Mouse (Mus musculus) MEL (cell line): ENCODE measurements around the gene Ppp1r15b. TPM values are rescaled to one million over a fixed set of nuclear protein-coding genes. Genes with fewer than 3 reads are reported as not detected.

Source experiments
- DNase-seq: peaks from one replicate; pipeline ENCODE4 v3.0.0; 2011; ENCODE audit warnings: low read depth, low spot score
- H3K27ac ChIP-seq: 2 replicates; pipeline ENCODE4 v1.5.1; 2012; ENCODE audit warnings: low read depth, mild to moderate bottlenecking, control low read depth, low read length, moderate library complexity; ENCODE audit not compliant: control insufficient read depth
- H3K27me3 ChIP-seq, 2 experiments: fragments of 150-350 bp in 1 of 2; sonication (generic) in 1 of 2; 2 replicates each; pipeline ENCODE4 v1.6.1; 2012; ENCODE audit warnings: low read length in 2 of 2, mild to moderate bottlenecking in 2 of 2, improper control_type of control experiment in 1 of 2, moderate library complexity in 1 of 2; ENCODE audit not compliant: insufficient read depth in 2 of 2, control insufficient read depth in 1 of 2
- H3K36me3 ChIP-seq, 2 experiments: 2 replicates each; pipeline ENCODE4 v1.6.1; 2012 to 2014; ENCODE audit warnings: low read length in 2 of 2, improper control_type of control experiment in 1 of 2, inconsistent platforms in 1 of 2, mild to moderate bottlenecking in 1 of 2; ENCODE audit not compliant: insufficient read depth in 2 of 2, control insufficient read depth in 1 of 2
- H3K4me1 ChIP-seq, 2 experiments: fragments of 150-350 bp in 1 of 2; sonication (generic) in 1 of 2; 2 replicates each; pipeline ENCODE4 v1.6.1; 2012; ENCODE audit warnings: low read length in 2 of 2, improper control_type of control experiment in 1 of 2, mild to moderate bottlenecking in 1 of 2; ENCODE audit not compliant: insufficient read depth in 2 of 2, control insufficient read depth in 1 of 2
- H3K4me3 ChIP-seq, 2 experiments: fragments of 150-350 bp in 1 of 2; sonication (generic) in 1 of 2; 2 replicates each; pipeline ENCODE4 v1.5.1; 2012; ENCODE audit warnings: low read depth in 2 of 2, low read length in 2 of 2, mild to moderate bottlenecking in 2 of 2, moderate library complexity in 2 of 2, control low read depth in 1 of 2, improper control_type of control experiment in 1 of 2; ENCODE audit not compliant: control insufficient read depth in 1 of 2, insufficient read depth in 1 of 2
- H3K79me2 ChIP-seq: 2 replicates; pipeline ENCODE4 v1.6.1; 2012; ENCODE audit warnings: mild to moderate bottlenecking, low read length, moderate library complexity; ENCODE audit not compliant: control insufficient read depth, poor library complexity, insufficient read depth
- H3K9ac ChIP-seq: 2 replicates; pipeline ENCODE4 v1.6.1; 2012; ENCODE audit warnings: low read depth, mild to moderate bottlenecking, control low read depth, low read length, moderate library complexity; ENCODE audit not compliant: control insufficient read depth, poor library complexity, severe bottlenecking
- H3K9me3 ChIP-seq: fragments of 150-350 bp; sonication (generic); replicated peaks from 2 replicates; pipeline ENCODE4 v1.6.1; 2012; ENCODE audit warnings: mild to moderate bottlenecking, low read length, improper control_type of control experiment, moderate library complexity; ENCODE audit not compliant: insufficient read depth
- BHLHE40 ChIP-seq: IDR thresholded peaks from 2 replicates; pipeline ENCODE4 v1.6.1; 2012; ENCODE audit warnings: low read depth, mild to moderate bottlenecking, inconsistent platforms, low read length, improper control_type of control experiment, borderline replicate concordance
- E2F4 ChIP-seq: IDR thresholded peaks from 2 replicates; pipeline ENCODE4 v1.6.1; 2011; ENCODE audit warnings: low read depth, low read length, improper control_type of control experiment, borderline replicate concordance
- ELF1 ChIP-seq: IDR thresholded peaks from 2 replicates; pipeline ENCODE4 v1.6.1; 2014; ENCODE audit warnings: low read depth, mild to moderate bottlenecking, inconsistent platforms, low read length, improper control_type of control experiment, moderate library complexity
- EP300 ChIP-seq, 2 experiments: IDR thresholded peaks; 2 replicates each; pipeline ENCODE4 v1.6.1; 2011; ENCODE audit warnings: improper control_type of control experiment in 2 of 2, low read length in 2 of 2, low read depth in 1 of 2, mild to moderate bottlenecking in 1 of 2
- ETS1 ChIP-seq: IDR thresholded peaks from 2 replicates; pipeline ENCODE4 v1.6.1; 2012; ENCODE audit warnings: low read depth, mild to moderate bottlenecking, inconsistent platforms, low read length, improper control_type of control experiment, moderate library complexity
- KAT2A ChIP-seq: conservative IDR thresholded peaks from 2 replicates; pipeline ENCODE4 v1.6.1; 2012; ENCODE audit warnings: low read depth, low read length, improper control_type of control experiment, inconsistent platforms
- MAFK ChIP-seq: IDR thresholded peaks from 2 replicates; pipeline ENCODE4 v1.6.1; 2011; ENCODE audit warnings: low read depth, mild to moderate bottlenecking, low read length, improper control_type of control experiment, borderline replicate concordance
- MAX ChIP-seq: IDR thresholded peaks from 2 replicates; pipeline ENCODE4 v1.6.1; 2011; ENCODE audit warnings: low read length, improper control_type of control experiment
- MYC ChIP-seq: IDR thresholded peaks from 2 replicates; pipeline ENCODE4 v1.6.1; 2011; ENCODE audit warnings: low read depth, mild to moderate bottlenecking, low read length, improper control_type of control experiment, moderate library complexity
- POLR2AphosphoS2 ChIP-seq: IDR thresholded peaks from 2 replicates; pipeline ENCODE4 v1.6.1; 2011; ENCODE audit warnings: low read length, improper control_type of control experiment
- TBP ChIP-seq: IDR thresholded peaks from 2 replicates; pipeline ENCODE4 v1.8.0; 2011; ENCODE audit warnings: low read depth, low read length, improper control_type of control experiment
- UBTF ChIP-seq: IDR thresholded peaks from 2 replicates; pipeline ENCODE4 v1.6.1; 2012; ENCODE audit warnings: low read depth, mild to moderate bottlenecking, inconsistent platforms, low read length, improper control_type of control experiment, moderate library complexity, borderline replicate concordance; ENCODE audit not compliant: insufficient read depth
- ZKSCAN1 ChIP-seq: IDR thresholded peaks from 2 replicates; pipeline ENCODE4 v1.6.1; 2012; ENCODE audit warnings: low read depth, mild to moderate bottlenecking, inconsistent platforms, low read length, improper control_type of control experiment, moderate library complexity
- polyA plus RNA-seq, 2 experiments: library from polyadenylated mRNA; stranded (reverse) in 1 of 2; unstranded in 1 of 2; fragments of >175 nt in 1 of 2; fragments of >200 nt in 1 of 2; gene quantifications; 2 replicates each; pipeline versions ENCODE4 v1.2.1 to v1.2.4; 2012; ENCODE audit warnings: low replicate concordance in 2 of 2, low read depth in 1 of 2; ENCODE audit not compliant: insufficient read length in 2 of 2, insufficient read depth in 1 of 2, missing spikeins in 1 of 2
- total RNA-seq: library from RNA; depleted of rRNA; stranded (reverse); fragments of 300-350 nt; gene quantifications from 2 replicates; pipeline ENCODE4 v1.2.3, GENCODE M21; 2012; rRNA removed

The Ppp1r15b gene
- total and polyA plus RNA-seq, 3 experiments = 53.1 to 56.3 TPM; not detected in 1

DNA sequence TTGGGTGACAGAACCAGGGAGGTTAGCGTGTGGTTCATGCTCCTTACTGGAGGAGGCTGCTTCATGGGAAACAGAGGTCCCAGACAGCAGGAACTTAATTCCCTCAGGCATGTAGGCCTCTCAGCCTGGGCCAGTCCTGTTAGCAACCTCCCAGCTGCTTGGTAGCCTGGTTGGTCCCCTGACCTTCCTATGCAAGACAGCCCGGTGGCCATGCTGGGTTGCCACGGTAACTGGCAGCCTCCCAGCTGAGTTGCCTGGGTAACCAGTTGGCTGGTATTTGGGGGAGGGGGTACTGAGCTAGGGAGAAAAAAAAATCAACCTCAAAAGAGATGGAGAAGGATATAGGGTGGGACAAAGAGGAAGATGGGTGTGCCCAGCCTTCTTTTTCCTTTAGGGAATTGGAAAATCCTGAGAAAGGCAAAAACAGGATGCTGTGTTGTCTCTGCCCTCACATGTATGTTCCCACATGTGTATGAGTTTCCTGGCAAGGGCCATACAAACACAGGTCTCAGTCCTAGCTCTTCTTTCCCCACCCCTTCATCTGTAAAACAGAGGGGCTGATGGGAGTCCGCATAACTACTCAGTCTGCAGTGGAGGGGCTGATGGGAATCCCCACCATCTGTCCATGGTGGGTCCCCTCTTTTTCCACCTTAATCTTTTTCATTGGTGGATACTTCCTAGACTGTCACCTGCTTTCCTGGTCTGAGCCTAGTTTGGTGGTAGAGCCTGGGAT is 57.2 kb downstream of the Ppp1r15b start:
- no peak for TF ChIP-seq MAFK
- no peak for TF ChIP-seq ETS1
- TF ChIP-seq ZKSCAN1 = no peak
- no peak for TF ChIP-seq TBP
- no peak for TF ChIP-seq POLR2AphosphoS2
- no peak for TF ChIP-seq MYC
- no peak for TF ChIP-seq EP300 (IDR thresholded peaks at IDR 0.05; ENCODE audit: low read depth in 1 of 2, low read length in 2 of 2)
- TF ChIP-seq BHLHE40 = no peak
- TF ChIP-seq ELF1 = no peak
- TF ChIP-seq KAT2A = no peak
- TF ChIP-seq E2F4 = no peak
- TF ChIP-seq MAX = no peak
- TF ChIP-seq, all 39 proteins: peak for 0
- Histone ChIP-seq H3K27me3 (no peaks in the 10 kb centered on the region), H3K27ac (no peak overlapping the region), H3K4me3 (no peak overlapping the region), H3K79me2 (no peaks in the 10 kb centered on the region), H3K9me3 (no peaks in the 10 kb centered on the region), H3K9ac (no peak overlapping the region), H3K36me3 (peaks cover 0 to 3% of the 10 kb centered on the region in 2 experiments; a peak in 2 of 4 replicates), H3K4me1 (peaks cover 0 to 10% of the 10 kb centered on the region in 2 experiments; a peak in 2 of 4 replicates)
- DNase-seq = no peak

DNA sequence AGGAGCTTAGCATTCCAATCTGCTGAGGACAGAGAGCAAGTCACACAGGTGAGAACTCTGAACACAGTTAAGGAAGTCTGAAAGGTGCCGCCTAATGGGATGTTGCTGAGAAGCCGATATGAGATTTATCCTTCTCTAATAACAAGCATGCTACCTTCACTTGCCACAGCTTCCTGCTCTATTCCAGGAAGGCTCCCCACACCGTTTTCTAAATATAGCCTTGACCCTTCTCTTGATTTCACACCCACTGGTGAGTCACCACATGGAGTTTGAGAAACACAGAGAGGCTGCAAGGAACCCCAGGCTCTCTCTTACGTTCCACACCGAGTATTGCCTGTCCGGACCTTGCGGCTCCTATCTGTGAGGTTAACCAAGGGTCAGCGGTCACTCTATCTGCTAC is 57.8 kb downstream of the Ppp1r15b start:
- TF ChIP-seq UBTF = no peak
- TF ChIP-seq E2F4 = no peak
- TF ChIP-seq, all 39 proteins: peak for 0
- peaks cover 0 to 10% of the 10 kb centered on the region in 2 experiments; a peak in 2 of 4 replicates for H3K4me1 ChIP-seq
- no peaks in the 10 kb centered on the region for H3K79me2 ChIP-seq
- H3K27me3 ChIP-seq = no peaks in the 10 kb centered on the region
- DNase-seq = no peak
- H3K36me3 ChIP-seq = peaks cover 0 to 3% of the 10 kb centered on the region in 2 experiments; a peak in 2 of 4 replicates
- no peaks in the 10 kb centered on the region for H3K9me3 ChIP-seq
- no peak overlapping the region for H3K27ac ChIP-seq
- no peak overlapping the region for H3K9ac ChIP-seq
- no peak overlapping the region for H3K4me3 ChIP-seq

Other genes starting within 250 kb of the Ppp1r15b start
- 19.8 and 23.5 TPM in 2 replicates for gene Mdm4, start 100.6 kb upstream of the Ppp1r15b start, total RNA-seq
- gene Mdm4, start 100.6 kb upstream of the Ppp1r15b start, polyA plus RNA-seq = 10 to 100 TPM in 1 of 2 experiments, not detected in 1; 28.1 TPM
- gene Pik3c2b, start 85.5 kb upstream of the Ppp1r15b start, total RNA-seq = 2.9 TPM in 2 replicates
- 1 to 10 TPM in 1 of 2 experiments, not detected in 1; 3.2 TPM for gene Pik3c2b, start 85.5 kb upstream of the Ppp1r15b start, polyA plus RNA-seq
- gene Plekha6, start 33.1 kb downstream of the Ppp1r15b start, total RNA-seq = 11.8 and 14.5 TPM in 2 replicates
- gene Plekha6, start 33.1 kb downstream of the Ppp1r15b start, polyA plus RNA-seq = 10 to 100 TPM in 1 of 2 experiments, not detected in 1; 28.5 TPM
- gene Golt1a, start 178.7 kb downstream of the Ppp1r15b start, total RNA-seq = not detected in 2 replicates
- gene Golt1a, start 178.7 kb downstream of the Ppp1r15b start, polyA plus RNA-seq = not detected
- not detected in 2 replicates for gene Kiss1, start 190.7 kb downstream of the Ppp1r15b start, total RNA-seq
- not detected for gene Kiss1, start 190.7 kb downstream of the Ppp1r15b start, polyA plus RNA-seq
- gene Ren1, start 219.4 kb downstream of the Ppp1r15b start, total RNA-seq = 6.9 and 7.1 TPM in 2 replicates
- 10 to 100 TPM in 1 of 2 experiments, not detected in 1; 16.8 TPM for gene Ren1, start 219.4 kb downstream of the Ppp1r15b start, polyA plus RNA-seq
- gene Etnk2, start 232.4 kb downstream of the Ppp1r15b start, total RNA-seq = 0.08 TPM in 1 of 2 replicates, not detected in the other
- under 1 TPM in 1 of 2 experiments, not detected in 1; 0.06 TPM for gene Etnk2, start 232.4 kb downstream of the Ppp1r15b start, polyA plus RNA-seq